Mouse (Mus musculus): ENCODE results near the gene Slc5a2.

- TF ChIP-seq POLR2A (IDR thresholded peaks at IDR 0.05; ENCODE audit: low read depth, low read length), result no peak
- TF ChIP-seq CTCF (IDR thresholded peaks at IDR 0.05; ENCODE audit: borderline replicate concordance, insufficient read depth, low read length), result no peak
Measured at GRCm38 (mm10) chr7:128279750-128280149, 14.3 kb downstream of the Slc5a2 start.
